Mouse (Mus musculus) brain, adult 10 weeks (tissue): Measurements from ENCODE around the gene H1foo. TPM values are rescaled to one million over a fixed set of nuclear protein-coding genes. Genes with fewer than 3 reads are reported as not detected.

ENCODE experiments used
- polyA plus RNA-seq: library from polyadenylated mRNA; stranded (reverse); fragments of 350-450 nt; fragmentation: Illumina TruSeq; extraction: RNeasy Lipid Tissue Mini Kit (QIAGEN cat#74804); gene quantifications from one replicate; pipeline ENCODE4 v1.2.3, GENCODE M21; 2015; ENCODE audit warnings: low read depth, low replicate concordance

H1foo gene
- polyA plus RNA-seq, result not detected

GRCm38 (mm10) chr6:115944638-115945037 lies at the start of gene H1foo:
H1foo (plus strand) TSS chr6:115944938.

DNA sequence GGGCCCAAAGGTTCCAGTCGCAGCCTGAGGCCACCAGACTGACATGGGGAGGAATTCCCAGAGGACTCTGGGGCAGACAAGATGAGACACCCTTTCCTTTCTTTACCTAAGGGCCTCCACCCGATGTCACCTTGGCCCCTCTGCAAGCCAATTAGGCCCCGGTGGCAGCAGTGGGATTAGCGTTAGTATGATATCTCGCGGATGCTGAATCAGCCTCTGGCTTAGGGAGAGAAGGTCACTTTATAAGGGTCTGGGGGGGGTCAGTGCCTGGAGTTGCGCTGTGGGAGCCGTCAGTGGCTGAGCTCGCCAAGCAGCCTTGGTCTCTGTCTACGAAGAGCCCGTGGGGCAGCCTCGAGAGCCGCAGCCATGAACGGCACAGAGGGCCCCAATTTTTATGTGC lies 13.1 kb upstream of the H1foo start, which contains the start of gene Rho:
Gene Rho (plus strand): TSS at position 110 of the 400 bp plus-strand sequence.

GRCm38 (mm10) chr6:115994877-115995520 lies 50.3 kb downstream of the H1foo start, which contains the start of gene Plxnd1:
Plxnd1 (minus strand) TSS chr6:115995005.

Other genes with a start within 250 kb of the H1foo start
- 5.3 TPM for gene Tmem40, start 182.5 kb upstream of the H1foo start, polyA plus RNA-seq
- 1.6 TPM for gene Cand2, start 170.4 kb upstream of the H1foo start, polyA plus RNA-seq
- 1,156 TPM for gene Rpl32, start 136.2 kb upstream of the H1foo start, polyA plus RNA-seq
- gene Efcab12, start 106.5 kb upstream of the H1foo start, polyA plus RNA-seq, result 5.6 TPM
- 7.2 TPM for gene Mbd4, start 91.6 kb upstream of the H1foo start, polyA plus RNA-seq
- 19.4 TPM for gene Ift122, start 91.5 kb upstream of the H1foo start, polyA plus RNA-seq
- gene Rho, start 13.2 kb upstream of the H1foo start, polyA plus RNA-seq, result 0.24 TPM
- gene Plxnd1, start 50.1 kb downstream of the H1foo start, polyA plus RNA-seq, result 61.0 TPM
- 40.3 TPM for gene Tmcc1, start 248.5 kb downstream of the H1foo start, polyA plus RNA-seq